Mouse (Mus musculus) lung, postnatal 4 days (tissue): Measurements from ENCODE around the gene Ftsj1.

Experiments used
- DNase-seq, 2 experiments: peaks; one replicate each; pipeline ENCODE4 v3.0.0; 2021

Ftsj1 gene

DNA sequence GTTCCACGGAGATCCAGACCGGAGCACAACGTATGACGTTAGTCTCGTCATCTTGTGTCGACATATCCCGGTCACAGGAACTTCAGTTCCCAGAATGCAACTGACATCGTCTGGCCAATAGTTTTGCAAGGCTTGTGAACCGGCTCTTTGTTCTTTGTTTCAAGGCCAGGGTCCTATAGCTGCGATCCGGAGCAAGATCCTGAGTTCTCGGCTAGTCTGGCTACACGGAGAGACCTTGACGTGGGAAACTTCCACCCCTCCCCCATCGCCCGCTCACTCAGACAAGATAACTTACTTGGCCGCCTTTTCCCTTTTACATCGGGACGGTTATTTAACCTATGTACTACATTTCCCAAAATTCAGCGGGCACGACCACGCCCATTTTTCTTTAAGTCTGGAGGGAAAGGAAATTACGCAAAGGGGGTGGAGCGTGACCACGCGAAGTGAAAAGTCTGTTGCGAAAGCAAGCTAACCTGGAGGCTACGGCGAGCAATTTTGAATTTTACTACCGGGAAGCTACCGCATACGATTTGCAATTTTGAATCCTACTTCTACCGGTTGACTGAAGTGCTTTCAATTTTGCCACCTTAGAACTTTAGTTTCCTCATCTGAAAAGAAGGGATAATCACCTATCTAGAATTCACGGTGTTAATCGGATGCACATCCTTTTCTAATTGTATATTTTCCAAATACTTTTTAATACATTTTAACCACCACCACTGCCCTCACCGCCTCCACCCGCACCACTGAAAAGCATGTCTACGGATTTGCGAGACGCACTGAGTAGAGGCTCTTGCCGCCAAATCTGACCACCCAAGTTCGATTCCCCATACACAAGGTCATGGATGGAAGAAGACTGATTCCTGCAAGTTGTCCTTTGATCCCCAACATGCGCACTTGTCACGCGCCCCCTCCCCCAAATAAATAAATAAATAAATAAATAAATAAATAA is at the start of gene Ftsj1:
Ftsj1 (minus strand) TSS at position 73 of the 952 bp plus-strand sequence.
- peak; percentile 85 to 86 for DNase-seq

GRCm38 (mm10) chrX:8288621-8289020 is 36.4 kb upstream of the Ftsj1 start:
- DNase-seq = no peak

DNA sequence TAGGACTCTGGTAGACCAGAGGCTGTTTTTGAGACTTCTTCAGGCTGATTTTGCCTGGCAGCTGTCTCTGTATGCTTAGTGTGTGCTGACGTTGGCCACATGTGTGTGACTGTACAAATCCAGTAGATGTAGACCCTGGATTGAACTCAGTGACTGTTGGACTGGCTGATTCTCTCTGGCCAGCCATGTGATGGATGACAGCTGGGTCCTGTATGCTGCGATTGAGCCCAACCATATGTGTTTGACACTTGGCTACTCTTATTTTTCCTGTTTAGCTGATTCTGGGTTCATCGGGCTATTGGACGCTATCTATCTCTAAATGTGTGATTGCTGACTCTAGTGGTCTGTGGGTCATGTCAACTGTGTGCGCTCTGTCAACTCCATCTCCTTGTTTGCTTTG is 21.9 kb upstream of the Ftsj1 start:
- DNase-seq = peak; percentile 46 to 80

- no peak for DNase-seq
Observed at GRCm38 (mm10) chrX:8272000-8272399, 19.8 kb upstream of the Ftsj1 start.

- no peak for DNase-seq
Observed at GRCm38 (mm10) chrX:8271083-8271820, 19.0 kb upstream of the Ftsj1 start, which contains the start of gene Slc38a5. Gene Slc38a5 (plus strand): TSS chrX:8271133.

DNA sequence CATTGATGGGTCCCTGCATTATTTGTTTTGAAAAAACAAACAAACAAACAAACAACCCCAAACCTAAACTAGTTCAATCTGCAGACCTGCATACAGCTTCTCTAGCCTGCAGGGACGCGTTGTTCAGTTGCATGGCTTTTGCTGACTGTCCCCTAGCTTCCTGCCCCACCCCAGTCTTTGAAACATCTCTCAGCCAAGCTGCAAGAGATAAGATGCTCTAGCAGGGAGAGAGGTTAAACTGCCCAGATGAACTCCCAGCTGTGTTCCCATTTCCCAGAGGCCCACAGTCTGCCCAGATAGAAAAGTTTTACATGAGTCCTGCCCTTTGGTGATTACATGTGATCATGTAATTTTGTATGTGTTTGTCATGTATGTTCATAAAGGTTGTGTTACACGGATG is 12.0 kb upstream of the Ftsj1 start:
- DNase-seq = no peak

DNA sequence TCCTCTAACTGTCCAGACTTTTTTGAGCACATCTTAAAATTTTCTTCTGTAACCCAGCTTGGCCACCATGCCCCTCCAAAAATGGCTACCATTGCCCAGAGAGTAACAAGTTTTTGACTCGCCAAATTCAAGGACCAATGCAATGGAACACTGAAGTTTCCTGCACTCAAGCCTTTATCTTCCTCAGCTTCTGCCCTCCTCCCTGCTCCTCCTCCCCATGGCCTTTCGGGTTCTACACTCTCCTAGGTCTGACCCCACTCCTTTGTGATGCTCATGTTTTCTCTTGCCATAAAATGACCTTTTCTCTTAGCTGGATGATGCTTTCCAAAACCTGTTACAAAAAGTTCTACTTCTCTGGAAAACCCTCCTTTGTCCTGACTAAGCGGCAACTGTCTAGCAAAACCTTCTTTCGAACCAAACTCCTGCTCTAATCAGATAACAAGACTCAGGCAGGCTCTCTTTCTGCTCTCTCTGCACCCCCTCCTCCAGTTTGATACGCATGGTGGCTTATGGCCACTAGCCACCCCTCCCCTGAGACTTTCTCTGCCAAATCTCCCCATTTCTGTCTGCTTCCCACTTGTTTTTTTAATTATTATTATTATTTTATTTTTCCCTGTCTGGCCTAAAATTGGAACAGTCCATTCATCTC is 11.1 kb upstream of the Ftsj1 start:
- no peak for DNase-seq

DNA sequence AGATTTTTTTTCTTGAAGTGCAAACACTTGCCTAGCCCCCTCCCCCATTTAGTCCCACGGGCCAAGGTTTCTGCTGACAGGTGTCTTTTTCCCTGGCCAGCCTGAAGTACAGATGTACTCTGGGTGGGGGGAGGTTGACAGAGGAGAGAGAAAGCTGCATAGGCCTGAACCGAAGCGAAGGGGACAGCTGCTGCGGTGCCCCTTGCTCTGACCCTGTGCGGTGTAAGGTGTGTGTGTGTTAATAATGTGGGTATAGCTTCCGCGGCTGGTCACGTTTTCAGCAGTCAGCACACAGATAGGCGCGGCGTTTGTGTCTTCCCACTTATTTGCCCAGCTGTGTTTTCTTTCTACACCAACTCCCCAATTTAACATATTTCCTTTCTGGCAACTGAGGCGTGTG is 7.3 kb upstream of the Ftsj1 start:
- no peak for DNase-seq

- no peak for DNase-seq
Observed at GRCm38 (mm10) chrX:8255807-8256206, 3.6 kb upstream of the Ftsj1 start.

- DNase-seq = no peak
Observed at GRCm38 (mm10) chrX:8253711-8254110, 1.5 kb upstream of the Ftsj1 start.

GRCm38 (mm10) chrX:8251789-8252333 is 345 bp downstream of the Ftsj1 start:
- no peak for DNase-seq

GRCm38 (mm10) chrX:8248542-8249120 is 3.6 kb downstream of the Ftsj1 start:
- peak; percentile 7 to 48 for DNase-seq

GRCm38 (mm10) chrX:8247680-8248079 is 4.5 kb downstream of the Ftsj1 start:
- no peak for DNase-seq

DNA sequence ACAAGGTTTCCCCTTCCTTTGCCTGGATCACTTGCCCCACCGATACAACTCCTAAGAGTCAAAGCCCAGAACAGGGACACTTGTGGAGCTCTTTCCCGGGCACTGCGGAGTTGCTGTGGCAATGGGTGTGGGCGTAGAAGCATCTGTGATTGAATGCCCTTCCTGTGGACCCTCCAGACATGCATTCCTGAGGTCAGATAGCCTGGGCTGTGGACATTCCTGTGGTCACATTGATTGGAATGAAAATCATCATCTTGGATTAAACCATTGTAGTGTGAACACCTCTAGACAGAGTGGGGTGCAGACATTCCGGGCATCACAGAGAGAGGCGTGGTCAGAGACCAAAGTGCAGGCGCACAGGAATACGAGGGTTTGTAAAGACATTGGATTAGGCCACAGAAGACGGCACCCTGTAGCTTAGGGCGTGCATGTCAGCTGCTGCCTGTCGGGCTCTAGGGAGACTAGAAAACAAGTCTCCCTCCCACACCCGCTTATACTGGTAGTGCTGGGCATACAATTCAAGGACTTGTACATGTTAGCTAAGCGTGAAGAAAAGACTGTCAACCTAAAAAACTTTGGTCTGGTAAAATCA is 13.3 kb downstream of the Ftsj1 start:
- DNase-seq = peak in 1 of 2 experiments; percentile 28

GRCm38 (mm10) chrX:8236704-8237103 is 15.5 kb downstream of the Ftsj1 start:
- no peak for DNase-seq

- DNase-seq = no peak
Observed at GRCm38 (mm10) chrX:8233602-8234001, 18.6 kb downstream of the Ftsj1 start.

- DNase-seq = no peak
Observed at GRCm38 (mm10) chrX:8230272-8230671, 21.9 kb downstream of the Ftsj1 start.

DNA sequence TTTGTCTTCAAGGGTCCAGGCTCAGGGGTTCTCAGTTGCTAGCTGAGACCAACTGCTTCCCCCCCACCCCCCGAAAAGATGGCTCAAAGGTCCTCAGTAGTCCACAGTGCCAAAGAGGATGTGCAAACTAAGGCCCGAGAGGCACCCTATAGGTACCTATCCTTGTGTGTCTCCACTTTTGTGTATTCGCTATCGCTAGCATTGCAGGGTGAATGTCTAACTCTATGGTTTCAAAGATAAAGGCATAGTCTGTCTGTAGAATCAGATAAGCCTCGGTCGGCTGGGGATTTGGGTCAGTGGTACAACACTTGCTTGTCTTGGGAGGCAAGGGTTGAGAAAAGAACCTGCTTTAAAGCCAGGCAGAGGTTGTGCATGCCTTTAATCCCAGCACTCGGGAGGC is 28.7 kb downstream of the Ftsj1 start:
- DNase-seq = no peak

GRCm38 (mm10) chrX:8222678-8223421 is 29.4 kb downstream of the Ftsj1 start:
- peak in 1 of 2 experiments; percentile 21 for DNase-seq

DNA sequence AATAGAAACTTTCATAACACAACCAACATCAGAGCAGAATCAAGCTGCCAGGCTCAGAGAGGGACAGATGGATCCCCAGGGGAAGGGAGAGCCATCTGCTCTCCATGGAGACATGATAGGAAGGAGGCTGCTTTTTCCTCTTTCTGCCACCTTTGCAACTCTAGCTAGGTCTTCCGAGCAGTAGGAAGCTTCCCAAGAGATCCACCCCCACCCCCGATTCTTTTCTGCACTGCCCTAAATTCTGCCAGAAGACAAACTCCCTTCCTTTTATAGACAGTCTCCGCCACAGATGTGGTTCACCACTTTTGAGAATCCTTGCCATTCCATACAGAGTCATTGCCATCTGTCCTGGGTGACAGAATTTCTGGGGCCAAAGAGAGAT is 29.9 kb downstream of the Ftsj1 start:
- DNase-seq = no peak

- DNase-seq = no peak
Observed at GRCm38 (mm10) chrX:8219651-8220050, 32.6 kb downstream of the Ftsj1 start.
